20 mouse cellular contexts compared by ENCODE assay signal in genomic region chr11:62440670-62441315, GRCm38 (mm10). TPM values are rescaled to one million over a fixed set of nuclear protein-coding genes. Genes with fewer than 3 reads are reported as not detected.
DNase-seq lines count a peak whose midpoint lies in the region; TF ChIP-seq lines count a peak whose summit lies in the region.
"Had no signal": no experiment of that assay in that cellular context is flagged by ENCODE, and none has a peak within 500 bp of the region (broad histone marks: within the 10 kb centered on the region; RNA-seq: fewer than 3 reads in every experiment).

No protein-coding gene starts in this region.

- TF ChIP-seq CTCF in E14TG2a.4 (conservative IDR thresholded peaks at IDR 0.05; ENCODE audit: low read length), result no peak
- TF ChIP-seq CTCF in ES-Bruce4 (IDR thresholded peaks at IDR 0.05; ENCODE audit: low read depth, low read length), result no peak

- TF ChIP-seq POLR2A in ES-Bruce4 (IDR thresholded peaks at IDR 0.05; ENCODE audit: insufficient read depth, low read length), result no peak

- no peak overlapping the region for H3K9ac ChIP-seq in ES-Bruce4 (ENCODE audit: low read depth, poor library complexity, severe bottlenecking)
- H3K9ac ChIP-seq: forebrain, embryonic 13.5 days; hindbrain, embryonic 12.5 days; hindbrain, embryonic 15.5 days had no signal

- H3K4me3 ChIP-seq in E14TG2a.4 (replicated peaks; ENCODE audit: low read length) (peak overlapping the region; percentile 52), ES-Bruce4 (ENCODE audit: low read depth, low read length) (no peak overlapping the region)
- H3K4me3 ChIP-seq: forebrain, embryonic 10.5 days; forebrain, embryonic 13.5 days; gastrocnemius, adult 2 months; hindbrain, embryonic 12.5 days; hindbrain, embryonic 15.5 days had no signal

- TF ChIP-seq EP300 in ES-Bruce4 (IDR thresholded peaks at IDR 0.05; ENCODE audit: insufficient read depth, low read depth, low read length), result no peak

- DNase-seq in kidney, adult 9 months, result peak; percentile 62
- no peak for DNase-seq in kidney, postnatal 14 days
- DNase-seq in R1 (ENCODE audit: low read depth, low spot score), result peak; percentile 53
- no peak for DNase-seq in right cerebral cortex, adult 18-20 months
- DNase-seq in embryo, embryonic 11 days, result no peak
- DNase-seq: adrenal gland, adult 2 months; adrenal gland, postnatal 14 days; cerebellum, adult 11-12 months; cerebellum, adult 8-10 months; cerebellum, postnatal 10 days; cerebellum, postnatal 36 days; gastrocnemius, adult 2 months; gastrocnemius, postnatal 14 days; heart, adult 11 months had no signal

- peak overlapping the region; percentile 76 for H3K27ac ChIP-seq in ES-Bruce4 (ENCODE audit: insufficient read depth, low read length)
- H3K27ac ChIP-seq: forebrain, embryonic 10.5 days; forebrain, embryonic 13.5 days; gastrocnemius, adult 2 months; hindbrain, embryonic 12.5 days; hindbrain, embryonic 15.5 days had no signal

- H3K36me3 ChIP-seq in E14TG2a.4 (ENCODE audit: insufficient read depth, low read length) (peaks cover 35% of the 10 kb centered on the region), ES-Bruce4 (ENCODE audit: control insufficient read depth, insufficient read depth, low read length, poor library complexity, severe bottlenecking) (peaks cover 17% of the 10 kb centered on the region)

- H3K9me3 ChIP-seq in E14TG2a.4 (ENCODE audit: low read length) (no peaks in the 10 kb centered on the region), ES-Bruce4 (replicated peaks; ENCODE audit: control insufficient read depth, insufficient read depth, low read length, poor library complexity, severe bottlenecking) (no peaks in the 10 kb centered on the region)
- H3K9me3 ChIP-seq: forebrain, embryonic 10.5 days; forebrain, embryonic 13.5 days; hindbrain, embryonic 12.5 days; hindbrain, embryonic 15.5 days had no signal

- H3K4me1 ChIP-seq in E14TG2a.4 (replicated peaks; ENCODE audit: low read depth, low read length), result peaks cover 79% of the 10 kb centered on the region
- H3K4me1 ChIP-seq in ES-Bruce4 (ENCODE audit: control insufficient read depth, insufficient read depth, low read length), result peaks cover 2% of the 10 kb centered on the region
- H3K4me1 ChIP-seq: forebrain, embryonic 10.5 days; forebrain, embryonic 13.5 days; hindbrain, embryonic 12.5 days; hindbrain, embryonic 15.5 days had no signal

- no peaks in the 10 kb centered on the region for H3K27me3 ChIP-seq in E14TG2a.4 (ENCODE audit: insufficient read depth, low read length)
- no peaks in the 10 kb centered on the region for H3K27me3 ChIP-seq in ES-Bruce4 (ENCODE audit: control insufficient read depth, insufficient read depth, low read length, poor library complexity, severe bottlenecking)
- H3K27me3 ChIP-seq: forebrain, embryonic 13.5 days; hindbrain, embryonic 12.5 days; hindbrain, embryonic 15.5 days had no signal

RNA-seq across cellular contexts. Expression of gene Pigl, which starts 17.5 kb away (rescaled TPM):
- 12.7 and 14.1 TPM in 2 replicates for polyA plus RNA-seq in ES-Bruce4 (2011; ENCODE audit: insufficient read depth, insufficient read length, low read depth, missing spikeins)

RNA-seq across cellular contexts. Expression of gene Ncor1, which starts 17.5 kb away (rescaled TPM):
- 281 and 327 TPM in 2 replicates for polyA plus RNA-seq in ES-Bruce4 (2011; ENCODE audit: insufficient read depth, insufficient read length, low read depth, missing spikeins)

Comparison
In these comparisons a context has a peak if more than half of its experiments do, and no peak if none do; other contexts are left out.
1. DNase-seq: peak in kidney, adult 9 months (single experiment) and R1 (single experiment); none in kidney, postnatal 14 days (single experiment), right cerebral cortex, adult 18-20 months (single experiment) and embryo, embryonic 11 days (single experiment).